In genomic region chr3:95718153-95718552, GRCm38 (mm10) we compare ENCODE assay signal across 17 mouse cellular contexts.
"Had no signal": no experiment of that assay in that cellular context is flagged by ENCODE, and none has a peak within 500 bp of the region (broad histone marks: within the 10 kb centered on the region; RNA-seq: fewer than 3 reads in every experiment).

No protein-coding gene starts in this region.

- H3K36me3 ChIP-seq: neural tube, embryonic 12.5 days; neural tube, embryonic 13.5 days; neural tube, embryonic 15.5 days had no signal

- DNase-seq: retina, postnatal 1 day; right cerebral cortex, adult 18-20 months; right cerebral cortex, postnatal 14 days; right cerebral cortex, postnatal 25 days; right cerebral cortex, postnatal 4 days; spleen, adult 18-20 months; thymus, adult 18-20 months; thymus, adult 2 months; thymus, postnatal 14 days; thymus, postnatal 25 days; thymus, postnatal 36 days; thymus, postnatal 4 days had no signal

- H3K9ac ChIP-seq: neural tube, embryonic 12.5 days; neural tube, embryonic 13.5 days; neural tube, embryonic 15.5 days; stomach, embryonic 15.5 days had no signal

- H3K4me1 ChIP-seq: neural tube, embryonic 12.5 days; neural tube, embryonic 13.5 days; neural tube, embryonic 15.5 days; stomach, embryonic 15.5 days had no signal

- H3K27me3 ChIP-seq: neural tube, embryonic 12.5 days; neural tube, embryonic 13.5 days; neural tube, embryonic 15.5 days; stomach, embryonic 15.5 days had no signal

- H3K27ac ChIP-seq: neural tube, embryonic 12.5 days; neural tube, embryonic 13.5 days; neural tube, embryonic 15.5 days; stomach, embryonic 15.5 days; stomach, postnatal 0 days had no signal

- H3K4me2 ChIP-seq: neural tube, embryonic 12.5 days; neural tube, embryonic 13.5 days; neural tube, embryonic 15.5 days; stomach, embryonic 15.5 days had no signal

- H3K4me3 ChIP-seq: neural tube, embryonic 12.5 days; neural tube, embryonic 13.5 days; neural tube, embryonic 15.5 days; stomach, embryonic 15.5 days had no signal

- H3K9me3 ChIP-seq: neural tube, embryonic 13.5 days; neural tube, embryonic 15.5 days; stomach, embryonic 15.5 days had no signal
